Mouse (Mus musculus) kidney, adult 2 months (tissue): ENCODE data around the gene Hesx1.

Source experiments
- CTCF ChIP-seq: fragments of 200-500 bp; conservative IDR thresholded peaks from 2 replicates; pipeline ENCODE4 v1.5.1; 2011; ENCODE audit warnings: low read depth, mild to moderate bottlenecking, control low read depth, low read length, moderate library complexity, mixed read lengths; ENCODE audit not compliant: insufficient read depth, insufficient read length
- POLR2A ChIP-seq: fragments of 200-500 bp; IDR thresholded peaks from one replicate; pipeline ENCODE4 v1.6.1; 2011; ENCODE audit warnings: low read depth, low read length, control low read depth

DNA sequence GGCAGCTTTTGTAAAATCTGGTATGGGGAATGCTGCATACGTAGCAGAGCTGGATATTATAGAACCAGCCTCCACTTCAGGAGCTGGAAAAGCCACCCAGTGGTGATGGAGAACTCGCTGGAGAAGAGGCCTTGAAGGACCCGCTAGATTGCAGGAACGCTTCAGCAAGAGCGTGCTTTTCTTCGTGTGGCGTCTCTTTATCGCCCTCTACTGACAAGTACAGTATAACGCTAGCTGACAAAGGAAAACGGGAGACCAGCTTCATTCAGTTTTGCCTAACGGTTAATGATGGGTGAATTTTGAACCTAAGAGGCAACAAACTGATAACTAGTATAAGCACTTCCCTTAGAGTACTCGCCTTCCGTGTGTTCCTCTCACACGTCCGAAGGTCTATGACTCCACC lies 35.6 kb downstream of the Hesx1 start:
- TF ChIP-seq POLR2A (no peak), CTCF (peak; percentile 81)
